Mouse (Mus musculus) bone marrow, adult 2 months (tissue): ENCODE results near the gene Dstn.

Experiments used
- CTCF ChIP-seq: fragments of 200-500 bp; IDR thresholded peaks from 2 replicates; pipeline ENCODE4 v1.5.1; 2011; ENCODE audit warnings: low read length, control low read depth; ENCODE audit not compliant: control insufficient read depth, insufficient read depth
- POLR2A ChIP-seq: fragments of 200-500 bp; IDR thresholded peaks from 2 replicates; pipeline ENCODE4 v1.6.1; 2011; ENCODE audit warnings: low read depth, mild to moderate bottlenecking, control low read depth, low read length, borderline replicate concordance; ENCODE audit not compliant: control insufficient read depth

- TF ChIP-seq CTCF (no peak), POLR2A (no peak)
Measured at GRCm38 (mm10) chr2:143990997-143991396, 75.9 kb downstream of the Dstn start.
